Mouse (Mus musculus): Measurements from ENCODE around the gene Desi1. TPM values are rescaled to one million over a fixed set of nuclear protein-coding genes. Genes with fewer than 3 reads are reported as not detected.

Gene Desi1
- polyA plus RNA-seq, 1 experiment: 47.6 TPM

DNA sequence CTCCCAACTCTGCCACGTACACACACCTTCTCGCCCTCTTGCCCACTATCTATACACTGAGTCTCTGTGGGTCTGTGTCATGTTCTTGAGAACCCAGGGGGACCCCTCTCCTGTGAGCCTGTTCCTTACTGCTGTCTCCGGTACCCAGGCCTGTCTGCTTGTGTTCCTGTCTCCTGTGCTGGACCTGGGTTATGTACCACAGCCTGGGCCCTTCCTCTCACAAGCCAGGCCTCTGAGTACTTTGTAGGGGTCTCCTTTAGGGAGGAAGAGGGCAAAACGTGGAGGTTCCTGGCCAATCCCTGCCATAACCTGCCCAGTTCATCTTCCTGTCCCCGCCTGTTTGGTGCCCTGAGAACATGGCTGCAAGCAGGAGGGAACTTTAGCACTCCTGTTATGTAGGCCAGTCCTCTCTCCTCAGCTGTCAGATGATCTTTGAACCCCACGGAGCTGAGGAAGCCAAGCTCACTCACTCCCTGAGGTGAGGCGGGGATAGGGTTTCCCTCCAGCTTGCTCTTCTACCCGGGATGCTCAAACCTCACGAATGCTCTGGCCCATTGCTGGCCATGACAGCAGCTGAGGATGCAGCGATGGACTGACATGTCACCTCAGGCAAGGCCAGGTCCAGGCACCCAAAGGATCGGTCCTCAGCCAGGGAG, 84.1 kb downstream of the Desi1 start:
- no peaks in the 10 kb centered on the region for H3K79me2 ChIP-seq (ENCODE audit: control insufficient read depth, insufficient read depth)

DNA sequence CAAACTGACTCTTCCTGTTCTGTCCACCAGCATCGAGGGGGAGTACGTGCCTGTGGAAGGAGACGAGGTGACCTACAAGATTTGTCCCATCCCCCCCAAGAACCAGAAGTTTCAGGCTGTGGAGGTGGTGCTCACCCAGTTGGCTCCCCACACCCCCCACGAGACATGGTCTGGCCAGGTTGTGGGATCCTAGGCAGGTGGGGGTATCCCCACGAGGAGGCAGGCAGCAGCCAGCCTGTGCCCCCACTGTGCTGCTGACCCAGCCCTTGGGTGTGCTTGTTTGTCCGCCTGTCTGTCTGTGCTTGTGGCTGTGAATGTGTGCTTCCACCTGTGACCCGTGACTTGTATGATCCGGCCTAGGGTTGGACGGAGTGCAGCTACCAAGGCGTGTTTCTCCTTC, 84.6 kb downstream of the Desi1 start:
- H3K27me3 ChIP-seq (ENCODE audit: control insufficient read depth, insufficient read depth, insufficient read length): no peaks in the 10 kb centered on the region
- no peak overlapping the region for H3K4me3 ChIP-seq
- TF ChIP-seq E2F4 (IDR thresholded peaks at IDR 0.05; ENCODE audit: insufficient read depth) (no peak), POLR2AphosphoS2 (IDR thresholded peaks at IDR 0.05; ENCODE audit: insufficient read length, low read depth) (peak; percentile 76)
- H3K36me3 ChIP-seq (ENCODE audit: control insufficient read depth, insufficient read depth): no peaks in the 10 kb centered on the region
- H3ac ChIP-seq (ENCODE audit: control insufficient read depth, insufficient read length): no peak overlapping the region
- no peak overlapping the region for H3K4me2 ChIP-seq (ENCODE audit: low read depth)
- H3K79me2 ChIP-seq (ENCODE audit: control insufficient read depth, insufficient read depth): no peaks in the 10 kb centered on the region

More for the DNA sequence above, 84.1 kb downstream of the Desi1 start:
- no peaks in the 10 kb centered on the region for H3K27me3 ChIP-seq (ENCODE audit: control insufficient read depth, insufficient read depth, insufficient read length)
- no peak overlapping the region for H3K4me3 ChIP-seq
- H3K36me3 ChIP-seq (ENCODE audit: control insufficient read depth, insufficient read depth): no peaks in the 10 kb centered on the region
- H3ac ChIP-seq (ENCODE audit: control insufficient read depth, insufficient read length): no peak overlapping the region
- H3K4me2 ChIP-seq (ENCODE audit: low read depth): no peak overlapping the region
- peak; percentile 73 for TF ChIP-seq POLR2AphosphoS2 (IDR thresholded peaks at IDR 0.05; ENCODE audit: insufficient read length, low read depth)
- TF ChIP-seq CEBPB (IDR thresholded peaks at IDR 0.05; ENCODE audit: insufficient read depth, poor library complexity, severe bottlenecking): no peak
- no peak for TF ChIP-seq MYOD1 (IDR thresholded peaks at IDR 0.05; ENCODE audit: control insufficient read depth in 1 of 3, insufficient read length in 2 of 3, low read depth in 2 of 3)
- no peak for TF ChIP-seq TCF3 (IDR thresholded peaks at IDR 0.05; ENCODE audit: insufficient read length, low read depth)
- TF ChIP-seq MYOG (IDR thresholded peaks at IDR 0.05; ENCODE audit: control insufficient read depth in 1 of 3, insufficient read depth in 1 of 3, insufficient read length in 2 of 3, low read depth in 2 of 3): no peak

DNA sequence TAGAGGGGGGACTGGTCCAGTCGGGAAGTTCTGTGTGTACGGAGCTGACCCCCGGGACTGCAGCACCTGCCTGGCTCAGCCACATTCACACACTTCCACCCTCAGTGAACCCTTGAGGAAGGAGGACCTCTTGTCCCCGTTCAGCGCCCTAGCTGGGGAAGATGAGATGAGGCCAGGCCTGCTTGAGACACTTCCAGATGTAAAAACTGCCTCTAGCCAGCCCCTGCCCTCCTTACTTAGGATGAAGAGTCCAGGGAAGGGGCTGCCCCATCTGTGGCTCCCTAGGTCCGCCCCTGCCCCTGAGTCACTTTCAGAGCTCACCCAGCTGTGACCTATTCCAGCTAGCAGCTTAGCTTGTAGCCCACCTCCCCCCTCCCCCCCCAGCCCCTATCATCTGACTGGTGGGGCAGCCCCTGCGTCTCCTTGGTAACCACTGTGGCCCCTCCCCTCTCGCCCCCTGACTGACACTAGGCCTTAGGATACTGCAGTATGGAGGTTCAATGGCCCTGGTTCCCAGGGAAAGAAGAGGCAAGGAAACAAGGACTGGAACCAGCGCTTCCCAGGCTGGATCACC, 90.4 kb downstream of the Desi1 start:
- H3K4me3 ChIP-seq: no peak overlapping the region
- no peaks in the 10 kb centered on the region for H3K27me3 ChIP-seq (ENCODE audit: control insufficient read depth, insufficient read depth, insufficient read length)
- H3ac ChIP-seq (ENCODE audit: control insufficient read depth, insufficient read length): no peak overlapping the region
- no peaks in the 10 kb centered on the region for H3K36me3 ChIP-seq (ENCODE audit: control insufficient read depth, insufficient read depth)
- TF ChIP-seq REST (IDR thresholded peaks at IDR 0.05; ENCODE audit: insufficient read depth, insufficient read length) (no peak), CEBPB (IDR thresholded peaks at IDR 0.05; ENCODE audit: insufficient read depth, poor library complexity, severe bottlenecking) (no peak), TCF3 (IDR thresholded peaks at IDR 0.05; ENCODE audit: insufficient read length, low read depth) (no peak), E2F4 (IDR thresholded peaks at IDR 0.05; ENCODE audit: insufficient read depth) (no peak), MAX (IDR thresholded peaks at IDR 0.05; ENCODE audit: low read depth) (no peak), TCF12 (IDR thresholded peaks at IDR 0.05; ENCODE audit: insufficient read depth, poor library complexity, severe bottlenecking) (no peak), MYOG (IDR thresholded peaks at IDR 0.05; ENCODE audit: control insufficient read depth in 1 of 3, insufficient read depth in 1 of 3, insufficient read length in 2 of 3, low read depth in 2 of 3) (no peak), USF1 (IDR thresholded peaks at IDR 0.05; ENCODE audit: low read depth) (no peak), SRF (IDR thresholded peaks at IDR 0.05; ENCODE audit: control insufficient read depth, insufficient read length, low read depth) (no peak)
- no peak overlapping the region for H3K4me2 ChIP-seq (ENCODE audit: low read depth)
- H3K79me2 ChIP-seq (ENCODE audit: control insufficient read depth, insufficient read depth): no peaks in the 10 kb centered on the region

Other genes starting within 250 kb of the Desi1 start
- gene Tef, start 231.4 kb downstream of the Desi1 start, polyA plus RNA-seq (2012; fragmentation: generic; extraction: Trizol): 58.4 TPM
- 37.9 TPM for gene Tob2, start 175.1 kb downstream of the Desi1 start, polyA plus RNA-seq (2012; fragmentation: generic; extraction: Trizol)
- 95.3 TPM for gene Phf5a, start 162.0 kb downstream of the Desi1 start, polyA plus RNA-seq (2012; fragmentation: generic; extraction: Trizol)
- 666 TPM for gene Aco2, start 161.6 kb downstream of the Desi1 start, polyA plus RNA-seq (2012; fragmentation: generic; extraction: Trizol)
- gene Polr3h, start 107.6 kb downstream of the Desi1 start, polyA plus RNA-seq (2012; fragmentation: generic; extraction: Trizol): 247 TPM
- 38.3 TPM for gene Csdc2, start 97.1 kb downstream of the Desi1 start, polyA plus RNA-seq (2012; fragmentation: generic; extraction: Trizol)
- 104 TPM for gene Pmm1, start 72.9 kb downstream of the Desi1 start, polyA plus RNA-seq (2012; fragmentation: generic; extraction: Trizol)
- not detected for gene 1700029P11Rik, start 53.3 kb downstream of the Desi1 start, polyA plus RNA-seq (2012; fragmentation: generic; extraction: Trizol)
- 46.3 TPM for gene Xrcc6, start 46.0 kb downstream of the Desi1 start, polyA plus RNA-seq (2012; fragmentation: generic; extraction: Trizol)
- 129 TPM for gene Snu13, start 13.7 kb upstream of the Desi1 start, polyA plus RNA-seq (2012; fragmentation: generic; extraction: Trizol)
- not detected for gene 4930407I10Rik, start 25.3 kb upstream of the Desi1 start, polyA plus RNA-seq (2012; fragmentation: generic; extraction: Trizol)
- gene Mei1, start 36.1 kb upstream of the Desi1 start, polyA plus RNA-seq (2012; fragmentation: generic; extraction: Trizol): 0.01 TPM
- gene Ccdc134, start 94.1 kb upstream of the Desi1 start, polyA plus RNA-seq (2012; fragmentation: generic; extraction: Trizol): 82.1 TPM
- gene Srebf2, start 113.3 kb upstream of the Desi1 start, polyA plus RNA-seq (2012; fragmentation: generic; extraction: Trizol): 285 TPM
- gene Shisa8, start 179.0 kb upstream of the Desi1 start, polyA plus RNA-seq (2012; fragmentation: generic; extraction: Trizol): 0.13 TPM
- 0.14 TPM for gene Tnfrsf13c, start 190.5 kb upstream of the Desi1 start, polyA plus RNA-seq (2012; fragmentation: generic; extraction: Trizol)
- gene Cenpm, start 210.9 kb upstream of the Desi1 start, polyA plus RNA-seq (2012; fragmentation: generic; extraction: Trizol): 28.1 TPM
- not detected for gene 1500009C09Rik, start 218.5 kb upstream of the Desi1 start, polyA plus RNA-seq (2012; fragmentation: generic; extraction: Trizol)
- 0.01 TPM for gene Sept3, start 241.0 kb upstream of the Desi1 start, polyA plus RNA-seq (2012; fragmentation: generic; extraction: Trizol)

All from myocyte (in vitro differentiated cells).